Mouse (Mus musculus) erythroblast, adult 5-6 weeks (primary cell): ENCODE measurements around the gene Prrg2. TPM values are rescaled to one million over a fixed set of nuclear protein-coding genes. Genes with fewer than 3 reads are reported as not detected.
"Not testable (repeated sequence)": the region's sequence is repeated elsewhere in the genome, so short reads cannot be mapped to it uniquely, and the experiment has no call there.

Experiments used
- ATAC-seq: replicated peaks from 2 replicates; pipeline ENCODE4 v1.8.0; 2016; ENCODE audit warnings: moderate number of reproducible peaks, mild to moderate bottlenecking, moderate TSS enrichment, inconsistent platforms; ENCODE audit not compliant: poor library complexity, low FRiP score, severe bottlenecking
- total RNA-seq, 2 experiments: library from RNA; stranded (forward) in 1 of 2; stranded (reverse) in 1 of 2; fragments of 150-400 nt in 1 of 2; fragments of 200-764, 138-1000 nt in 1 of 2; gene quantifications; 2 replicates each; pipeline versions ENCODE4 v1.2.3 to v1.2.4; 2015 to 2017; ENCODE audit warnings: low replicate concordance in 2 of 2

Prrg2 gene
- total RNA-seq, 2 experiments from 2014 or later = 0.34 to 5.2 TPM

DNA sequence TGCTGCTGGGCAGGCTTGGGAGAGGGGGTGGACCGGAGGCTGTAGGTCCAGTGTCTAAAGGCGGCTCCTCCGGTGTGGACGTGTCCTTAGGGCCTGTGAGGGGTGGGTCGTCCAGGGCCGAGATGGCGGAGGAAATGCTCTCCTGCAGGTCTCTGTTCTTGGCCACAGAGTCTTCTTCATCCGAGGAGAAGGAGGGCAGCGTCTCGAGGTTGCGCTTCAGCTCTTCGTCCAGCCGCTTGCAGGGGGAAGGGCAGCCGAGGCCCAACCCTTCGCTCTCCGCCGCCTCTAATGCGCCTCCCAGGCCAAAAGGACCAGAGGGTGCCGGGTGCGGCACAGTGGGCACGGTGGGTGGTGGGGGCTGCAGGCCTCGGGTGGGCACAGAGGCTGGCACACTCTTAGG is 16.7 kb downstream of the Prrg2 start:
- ATAC-seq = no peak

DNA sequence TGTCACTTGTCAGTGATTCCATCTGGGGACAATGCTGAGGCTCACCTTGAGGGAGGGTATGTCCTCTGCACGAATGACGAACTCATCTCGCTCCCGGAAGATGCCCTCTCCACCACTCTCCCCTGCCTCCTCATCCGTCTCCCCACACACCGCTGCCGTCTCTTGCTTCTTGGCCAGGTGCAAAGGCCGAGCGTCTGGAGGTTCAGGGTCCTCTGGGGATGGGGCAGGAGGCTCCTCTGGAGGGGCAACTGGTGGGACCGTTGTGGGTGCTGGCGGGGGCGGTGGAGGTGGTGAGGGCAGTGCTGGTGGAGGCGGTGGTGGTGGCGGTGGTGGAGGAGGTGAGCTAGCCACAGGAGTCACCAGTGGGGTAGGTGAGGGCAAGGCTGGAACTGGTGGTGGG is 19.2 kb downstream of the Prrg2 start:
- no peak for ATAC-seq

DNA sequence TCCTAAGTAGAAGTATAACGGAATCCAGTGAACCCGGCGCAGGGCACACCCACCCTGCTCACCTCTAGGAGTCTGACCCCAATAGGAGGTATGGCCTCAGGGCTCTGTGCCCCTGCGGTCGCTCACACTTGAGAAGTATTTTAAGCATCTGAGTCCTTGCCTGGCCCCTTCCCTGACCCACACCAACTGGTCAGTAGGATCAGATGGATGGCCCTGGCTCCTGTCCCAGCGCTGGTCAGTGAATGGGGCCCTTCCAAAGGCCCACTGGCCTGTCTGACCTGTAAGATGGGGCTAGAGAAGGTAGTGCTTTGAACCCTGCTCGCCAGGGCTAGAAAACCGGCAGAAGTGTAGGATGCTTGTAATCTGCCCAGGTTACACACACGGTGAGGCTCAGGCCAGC is 21.6 kb downstream of the Prrg2 start:
- ATAC-seq = no peak

DNA sequence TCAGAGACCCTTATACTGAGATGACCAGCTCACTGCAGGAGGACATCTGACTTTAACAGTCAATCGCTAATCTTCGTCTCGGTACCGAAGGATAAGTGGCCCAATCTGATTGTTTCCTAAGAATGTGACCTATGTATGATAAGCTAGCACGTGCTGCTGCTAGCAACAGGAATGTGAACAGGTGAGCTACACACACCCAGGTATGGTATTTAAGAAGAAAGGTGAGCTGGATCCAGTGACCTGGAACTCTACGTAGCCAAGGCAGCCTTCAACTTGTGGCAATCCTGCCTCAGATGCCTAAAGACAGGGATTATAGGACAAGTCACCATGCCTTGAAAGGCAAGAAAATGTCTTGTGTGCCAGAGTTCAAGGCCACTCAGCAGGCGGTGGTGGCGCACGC is 24.1 kb downstream of the Prrg2 start:
- ATAC-seq = no peak

DNA sequence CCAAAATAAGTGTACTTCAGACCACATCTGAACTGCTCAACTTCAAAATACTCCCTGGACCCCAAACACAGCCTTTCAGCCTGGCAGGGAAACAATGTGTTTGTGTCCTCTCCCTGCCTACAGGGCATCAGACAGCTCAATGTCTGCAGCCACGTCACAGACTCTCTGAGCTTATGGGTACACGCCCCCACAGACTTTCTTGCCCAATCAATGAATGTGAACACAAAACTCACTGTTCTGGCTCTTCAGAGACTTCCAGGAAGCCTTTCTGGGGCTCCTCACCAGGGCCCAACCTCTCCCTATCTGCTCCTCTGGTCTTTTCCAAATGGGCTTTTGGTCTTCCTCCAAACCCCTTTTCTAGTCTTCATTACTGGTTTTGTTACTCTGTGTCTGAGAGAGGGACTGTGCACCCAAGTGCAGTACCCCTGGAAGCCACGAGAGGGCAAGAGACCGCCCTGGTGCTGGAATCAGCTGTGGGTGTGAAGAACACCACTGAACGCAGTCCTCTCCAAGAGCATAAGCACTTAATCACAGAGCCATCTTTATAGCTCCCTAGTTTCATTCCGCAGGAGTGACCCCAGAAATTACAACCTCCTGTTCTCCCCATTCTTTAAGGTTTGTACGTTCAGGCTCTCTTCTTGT is 24.6 kb downstream of the Prrg2 start:
- peak; percentile 83 for ATAC-seq

DNA sequence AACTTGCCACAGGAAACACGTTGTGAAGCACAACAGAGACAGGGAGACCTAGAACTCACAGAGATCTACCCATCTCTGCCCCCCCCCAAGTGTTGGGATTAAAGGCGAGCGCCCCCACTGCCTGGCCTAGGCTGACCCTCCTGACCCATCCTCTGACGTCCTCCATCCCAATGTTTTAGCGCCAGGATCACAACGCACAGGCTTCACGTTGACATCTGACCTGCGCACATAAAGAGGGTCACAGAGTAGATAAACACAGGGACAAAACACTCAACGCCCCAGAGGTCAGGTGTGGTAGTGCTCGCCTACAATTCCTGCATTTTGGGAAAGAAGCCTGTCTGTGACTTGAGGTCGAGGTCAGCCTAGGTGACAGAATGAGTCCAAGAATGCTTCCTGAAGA is 25.8 kb downstream of the Prrg2 start:
- ATAC-seq = no peak

DNA sequence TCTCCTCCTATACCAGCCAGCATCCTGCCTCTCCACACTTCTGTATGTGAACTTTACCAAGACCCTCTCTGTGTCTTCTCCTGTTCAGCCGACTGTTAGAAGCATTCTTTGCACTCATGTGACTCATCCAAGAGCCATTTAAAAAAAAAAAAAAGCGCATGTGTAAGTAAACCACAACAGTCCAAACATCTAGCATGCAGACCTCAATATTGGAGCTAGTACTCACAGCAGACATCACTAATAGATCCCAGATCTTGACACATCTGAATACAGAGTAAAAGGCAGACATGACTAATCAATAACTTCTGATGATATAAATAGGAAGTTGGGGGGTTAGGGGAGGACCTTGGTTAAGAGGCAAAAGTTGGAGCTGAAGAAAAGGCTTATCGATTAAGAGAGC is 26.8 kb downstream of the Prrg2 start:
- no peak for ATAC-seq

DNA sequence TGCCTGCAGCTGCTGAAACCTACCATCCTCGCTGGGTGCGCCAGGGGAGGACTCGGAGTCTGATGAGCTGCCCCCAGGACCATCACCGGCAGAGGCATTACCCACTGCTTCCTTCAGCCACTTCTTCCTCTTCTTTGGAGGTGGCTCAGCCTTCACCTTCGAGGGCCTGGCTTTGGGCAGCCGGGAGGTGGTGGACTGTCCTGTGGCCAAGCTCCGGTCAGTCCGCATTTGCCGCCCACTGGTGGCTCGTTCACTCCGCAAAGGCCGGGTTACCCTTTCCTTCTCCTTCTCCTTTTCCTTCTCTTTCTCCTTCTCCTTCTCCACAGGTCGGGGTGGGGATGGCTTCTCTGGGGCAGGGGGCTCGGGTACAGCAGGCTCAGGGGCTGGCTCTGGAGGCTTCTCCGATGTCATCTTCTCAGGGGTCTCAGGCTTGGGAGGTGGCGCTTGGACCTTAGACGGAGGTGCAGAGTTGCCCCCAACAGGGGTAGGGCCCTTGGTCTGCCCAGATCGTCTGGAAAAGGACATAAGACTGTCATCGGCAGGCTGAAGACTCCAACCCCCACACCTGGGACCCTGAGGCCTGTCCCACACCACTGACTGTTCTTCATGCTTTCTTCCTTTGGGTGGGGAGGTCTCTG is 28.6 kb downstream of the Prrg2 start:
- ATAC-seq = no peak

DNA sequence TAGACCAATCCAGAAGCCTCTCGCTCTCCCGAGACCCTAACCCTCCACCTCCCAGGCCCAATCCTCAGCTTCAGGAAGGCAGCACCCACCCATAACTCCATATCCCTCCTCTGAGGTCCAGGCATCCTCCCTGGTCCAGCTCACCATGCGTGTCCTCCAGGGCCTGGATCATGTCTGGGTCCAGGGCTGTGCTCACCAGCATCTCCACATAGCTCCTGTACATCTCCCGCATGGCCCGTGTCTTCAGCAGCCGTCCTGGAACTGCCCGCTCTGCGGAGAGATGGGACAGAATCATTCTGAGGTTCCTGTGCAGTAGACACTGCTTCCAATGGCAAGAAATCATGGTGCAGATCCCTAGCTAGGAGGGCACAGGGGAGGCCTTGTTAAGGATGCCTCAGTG is 31.6 kb downstream of the Prrg2 start:
- no peak for ATAC-seq

DNA sequence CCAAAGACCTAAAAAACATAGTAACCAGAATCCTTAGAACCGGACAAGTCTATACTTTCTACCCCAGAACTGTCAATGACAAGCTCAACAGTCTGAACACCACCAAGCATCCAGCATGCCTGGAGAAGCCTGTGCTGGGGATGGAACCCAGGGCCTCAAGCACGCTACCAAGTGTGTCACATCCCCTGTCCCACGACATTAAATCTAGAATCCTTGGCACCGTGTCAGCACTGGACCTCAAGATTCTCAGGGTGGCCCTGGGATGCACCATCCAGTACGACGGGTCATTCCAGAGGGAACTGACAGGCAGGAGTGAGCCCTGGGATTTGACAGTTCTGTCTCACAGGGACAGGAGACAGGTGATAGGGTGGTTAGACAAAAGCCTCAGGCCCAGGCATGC is 32.5 kb downstream of the Prrg2 start:
- ATAC-seq = no peak

DNA sequence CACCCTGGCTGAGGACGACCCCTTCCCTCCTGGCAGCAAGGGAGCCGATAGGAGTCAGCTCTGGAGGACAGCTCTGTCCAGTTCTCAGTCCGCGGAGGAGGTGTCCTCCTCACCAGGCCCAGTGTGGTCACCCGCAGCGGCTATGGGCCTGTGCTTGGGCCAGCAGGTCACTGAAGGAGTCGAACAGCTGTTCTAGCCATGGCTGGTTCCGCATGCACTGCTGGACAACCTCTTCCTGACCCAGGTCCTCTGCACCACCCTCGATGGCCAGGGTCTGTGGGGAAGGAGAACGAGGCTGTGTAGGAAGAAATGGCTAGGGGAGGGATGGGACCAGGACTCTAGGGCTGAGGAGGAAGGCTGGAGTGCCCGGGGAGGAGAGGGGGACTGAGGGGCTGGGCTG is 34.1 kb downstream of the Prrg2 start:
- no peak for ATAC-seq

DNA sequence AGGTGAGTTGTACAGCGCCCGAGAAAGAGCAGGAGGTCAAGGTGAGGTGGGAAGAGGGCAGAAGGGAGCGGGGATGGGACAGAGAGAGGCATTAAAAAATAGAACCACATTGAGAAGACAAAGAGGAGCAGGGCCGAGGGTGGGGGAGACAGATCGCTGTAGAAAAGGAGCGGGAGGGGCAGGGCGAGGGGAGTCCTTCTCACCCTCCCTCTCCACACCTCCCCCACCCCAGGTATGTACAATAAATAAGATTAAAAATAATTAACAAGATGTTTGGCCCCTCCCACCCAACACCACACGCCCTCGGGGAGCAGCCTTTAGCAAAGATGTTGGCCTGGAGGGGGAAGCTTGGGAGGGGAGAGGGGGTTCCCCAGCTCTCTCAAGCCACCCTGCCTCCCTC is 34.7 kb downstream of the Prrg2 start:
- no peak for ATAC-seq

DNA sequence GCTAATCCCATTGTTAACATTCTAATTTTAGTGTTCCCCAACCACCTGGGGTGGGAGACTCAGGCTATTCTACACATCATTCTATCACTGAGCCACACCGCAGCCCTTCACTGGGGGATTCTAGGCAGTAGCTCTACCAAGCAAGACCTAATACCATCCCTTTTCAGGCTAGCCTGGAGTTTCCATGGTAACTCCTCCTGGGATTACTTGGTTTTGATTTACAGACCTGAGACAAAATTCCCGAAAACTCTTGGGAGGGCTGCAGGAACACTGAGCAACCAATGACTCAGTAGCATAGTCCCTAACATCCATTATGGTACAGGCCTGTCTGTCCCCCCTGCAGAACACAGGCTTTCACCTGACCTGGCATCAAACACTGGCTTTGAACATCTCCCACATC is 36.2 kb downstream of the Prrg2 start:
- ATAC-seq = no peak

DNA sequence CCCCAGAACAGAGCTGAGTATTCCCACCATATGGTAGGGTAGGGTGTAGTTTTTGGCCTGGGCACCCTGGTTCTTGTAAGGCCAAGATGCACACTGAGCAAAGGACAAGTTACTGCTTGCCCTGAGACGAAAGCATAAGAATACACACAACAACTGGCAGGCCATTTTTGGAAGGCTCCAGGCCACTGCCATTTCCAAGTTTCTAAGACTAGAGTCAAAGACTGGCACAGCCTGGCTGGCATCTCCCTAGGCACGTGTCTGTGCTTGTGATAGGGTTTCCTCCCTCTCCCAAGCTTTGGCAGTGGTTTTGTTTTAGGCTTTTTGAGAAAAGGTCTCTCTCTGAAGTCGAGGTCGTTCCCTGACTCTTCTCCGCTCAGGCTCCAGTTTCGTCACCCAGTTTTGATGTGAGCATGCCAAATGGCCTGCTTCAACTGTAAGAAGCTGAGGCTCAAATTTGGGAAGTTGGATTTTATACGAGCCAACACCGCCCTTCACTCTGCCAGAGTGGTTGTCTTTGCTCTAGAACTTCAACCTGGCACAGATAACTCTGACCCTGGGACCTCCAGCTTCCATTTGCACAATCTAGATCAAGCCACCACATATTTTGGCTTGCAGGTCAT is 36.8 kb downstream of the Prrg2 start:
- ATAC-seq = no peak

DNA sequence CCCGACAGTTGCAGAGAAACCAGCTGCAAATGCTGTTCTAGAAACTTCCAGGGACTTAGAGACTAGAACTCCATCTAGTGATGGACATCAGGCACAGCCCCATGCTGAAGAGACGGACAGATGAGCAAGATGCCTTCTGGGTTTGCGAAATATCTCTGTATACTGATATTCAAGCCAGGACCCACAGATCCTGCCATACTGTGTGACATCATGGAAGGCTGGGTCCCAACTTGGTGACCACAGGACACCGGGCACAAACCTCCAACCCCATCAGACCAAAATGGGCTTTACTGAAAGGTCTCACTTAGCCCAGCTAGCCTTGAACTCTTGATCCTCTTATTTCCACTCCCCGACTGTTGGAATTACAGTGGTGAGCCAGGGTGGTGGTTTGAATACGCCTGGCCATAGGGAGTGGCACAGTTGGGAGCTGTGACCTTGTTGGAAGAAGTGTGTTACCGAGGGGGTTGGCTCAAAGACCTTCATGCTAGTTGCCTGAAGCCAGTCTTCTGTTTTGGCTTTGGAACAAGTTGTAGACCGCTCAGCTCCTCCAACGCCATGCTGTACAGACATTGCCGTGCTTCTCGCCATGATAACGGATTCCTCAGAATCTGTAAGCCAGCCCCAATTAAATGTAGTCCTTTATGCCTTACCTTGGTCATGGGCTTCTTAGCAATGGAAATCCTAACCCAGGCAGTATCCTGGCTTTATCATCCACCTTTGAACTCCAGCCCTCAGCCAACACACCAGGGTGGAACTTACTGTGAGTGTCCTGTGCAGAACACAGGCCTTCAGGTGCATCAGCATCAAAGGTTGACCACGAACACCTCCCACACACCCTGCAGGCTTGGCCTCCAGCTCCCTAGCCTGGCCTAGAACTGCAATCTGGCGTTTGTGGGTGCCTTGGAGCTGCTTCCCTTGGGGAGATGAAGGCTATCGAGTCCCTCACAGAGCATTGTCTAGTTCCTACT is 37.9 kb downstream of the Prrg2 start:
- ATAC-seq = no peak

DNA sequence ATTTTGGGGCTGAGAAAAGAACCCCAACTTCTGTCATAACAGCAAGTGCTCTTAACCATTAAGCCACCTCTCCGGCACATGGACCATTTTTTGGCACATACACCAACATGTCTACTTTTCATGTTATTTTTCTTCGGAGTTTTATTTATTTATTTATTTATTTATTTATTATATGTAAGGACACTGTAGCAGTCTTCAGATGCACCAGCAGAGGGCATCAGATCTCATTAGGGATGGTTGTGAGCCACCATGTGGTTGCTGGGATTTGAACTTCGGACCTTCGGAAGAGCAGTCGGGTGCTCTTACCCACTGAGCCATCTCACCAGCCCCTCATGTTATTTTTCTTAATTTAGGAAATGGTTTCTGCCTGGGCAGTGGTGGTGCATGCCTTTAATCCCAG is 38.8 kb downstream of the Prrg2 start:
- not testable (repeated sequence) for ATAC-seq

DNA sequence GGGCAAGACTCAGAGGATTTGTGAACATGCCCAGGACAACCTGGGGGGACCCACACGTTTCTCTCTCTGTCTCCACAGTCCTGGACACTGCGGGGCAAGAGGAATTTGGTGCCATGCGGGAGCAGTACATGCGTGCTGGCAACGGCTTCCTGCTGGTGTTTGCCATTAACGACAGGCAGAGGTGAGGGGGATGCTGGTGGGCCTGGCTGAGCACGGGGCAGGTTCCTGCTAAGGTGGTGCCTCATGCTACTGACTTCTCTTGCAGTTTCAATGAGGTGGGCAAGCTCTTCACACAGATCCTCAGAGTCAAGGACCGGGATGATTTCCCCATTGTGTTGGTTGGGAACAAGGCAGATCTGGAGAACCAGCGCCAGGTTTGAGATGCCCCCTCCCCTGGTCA is 42.3 kb downstream of the Prrg2 start:
- no peak for ATAC-seq

DNA sequence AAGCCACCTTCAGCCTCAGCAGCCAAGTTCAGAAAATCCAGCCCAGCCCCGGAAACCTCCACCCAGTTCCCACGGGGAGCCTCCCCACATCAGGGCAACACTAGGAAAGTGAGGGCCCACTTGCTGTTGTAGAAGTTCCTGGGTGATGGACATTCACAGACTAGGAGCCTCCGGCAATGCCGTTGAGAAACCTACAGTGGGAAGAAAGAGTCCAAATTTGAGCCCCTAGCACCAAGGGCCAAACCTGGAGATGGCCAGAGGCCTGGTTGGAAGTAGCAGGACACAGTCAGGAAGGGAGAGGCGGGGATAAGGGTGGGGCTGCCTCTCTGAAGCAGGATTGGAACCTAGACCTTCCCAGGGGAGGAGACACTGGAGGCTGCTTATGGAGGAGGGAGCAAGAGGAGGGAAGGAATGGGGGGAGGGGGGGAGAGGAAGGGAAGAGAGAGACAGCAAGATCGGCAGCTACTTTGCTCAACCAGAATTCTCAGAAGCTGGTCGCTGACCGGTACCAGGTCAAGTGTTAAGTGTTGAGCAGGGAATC is 43.4 kb downstream of the Prrg2 start:
- ATAC-seq = no peak

DNA sequence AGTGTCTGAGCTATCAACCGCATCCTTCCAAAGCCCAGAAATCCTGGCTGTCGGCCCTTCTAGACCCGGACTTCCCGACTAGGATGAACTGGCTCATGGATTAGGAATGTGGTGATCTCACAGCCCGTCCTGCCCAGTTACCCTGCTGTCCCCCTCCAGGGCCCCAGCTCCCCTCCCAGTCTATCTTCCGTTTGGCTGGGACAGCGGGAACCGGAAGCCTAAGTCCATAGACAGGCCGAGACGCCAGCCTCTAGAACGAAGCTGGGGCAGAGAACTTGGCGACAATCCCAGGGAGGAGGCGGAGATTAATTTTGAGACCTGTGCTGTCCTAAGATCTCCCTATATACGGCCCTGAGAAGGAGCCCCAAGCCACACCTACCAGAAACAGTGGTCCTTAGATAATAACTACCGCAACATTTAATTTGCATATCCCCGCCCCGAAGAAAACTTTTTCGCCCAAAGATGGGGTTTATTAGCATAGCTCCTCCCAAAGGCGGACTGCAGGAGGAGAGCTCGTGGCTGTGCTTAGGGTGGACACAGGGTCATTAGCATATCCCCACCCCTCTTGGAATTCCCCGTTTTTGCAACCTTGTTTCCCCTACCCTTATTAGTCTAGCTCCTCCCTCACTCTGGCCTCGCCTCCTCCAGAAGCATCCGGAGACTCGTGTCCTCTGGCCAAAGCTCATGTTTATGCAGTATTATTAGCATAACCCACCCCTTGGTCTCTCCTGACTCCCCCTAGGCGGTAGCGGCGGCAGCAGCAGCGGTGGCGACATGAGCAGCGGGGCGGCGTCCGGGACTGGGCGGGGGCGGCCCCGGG is 45.0 kb downstream of the Prrg2 start, which contains the start of gene Rras:
Gene Rras, plus strand, starts transcription at position 720 of the 820 bp plus-strand sequence.
- ATAC-seq = peak; percentile 77
